Mouse (Mus musculus) bone marrow, adult 2 months (tissue): ENCODE measurements around the gene Scaf4.

Experiments
- CTCF ChIP-seq: fragments of 200-500 bp; IDR thresholded peaks from 2 replicates; pipeline ENCODE4 v1.5.1; 2011; ENCODE audit warnings: low read length, control low read depth; ENCODE audit not compliant: control insufficient read depth, insufficient read depth
- POLR2A ChIP-seq: fragments of 200-500 bp; IDR thresholded peaks from 2 replicates; pipeline ENCODE4 v1.6.1; 2011; ENCODE audit warnings: low read depth, mild to moderate bottlenecking, control low read depth, low read length, borderline replicate concordance; ENCODE audit not compliant: control insufficient read depth

- TF ChIP-seq CTCF (no peak), POLR2A (no peak)
Observed at GRCm38 (mm10) chr16:90330979-90331378, 46.7 kb upstream of the Scaf4 start.
